Mouse (Mus musculus): ENCODE results near the gene Slc25a14. TPM values are rescaled to one million over a fixed set of nuclear protein-coding genes. Genes with fewer than 3 reads are reported as not detected.

Slc25a14 gene
- polyA plus RNA-seq, 1 experiment from 2014 or later: 16.0 TPM

DNA sequence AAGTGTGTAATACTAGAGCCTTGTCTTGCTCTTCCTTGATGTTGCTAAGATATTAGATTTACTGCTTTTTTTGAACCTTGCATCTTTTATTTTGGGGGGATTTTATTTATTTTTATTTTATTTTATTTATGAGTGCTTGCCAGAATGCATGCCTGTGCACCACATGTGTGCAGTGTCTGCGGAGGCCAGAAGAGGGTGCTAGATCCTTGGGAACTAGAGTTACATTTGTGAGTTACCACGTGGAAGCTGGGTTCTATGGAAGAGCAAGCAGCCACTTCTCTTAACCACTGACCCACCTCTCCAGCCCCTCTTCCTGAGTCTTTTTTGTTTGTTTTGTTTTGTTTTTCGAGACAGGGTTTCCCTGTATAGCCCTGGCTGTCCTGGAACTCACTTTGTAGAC lies 46.4 kb downstream of the Slc25a14 start:
- no peaks in the 10 kb centered on the region for H3K36me3 ChIP-seq
- no peaks in the 10 kb centered on the region for H3K27me3 ChIP-seq
- no peak overlapping the region for H3K4me2 ChIP-seq
- H3K4me3 ChIP-seq (replicated peaks): no peak overlapping the region
- no peak overlapping the region for H3K9ac ChIP-seq
- 61% methylated on average over 3 of the region's 3 CpGs for WGBS
- no peaks in the 10 kb centered on the region for H3K4me1 ChIP-seq
- no peak overlapping the region for H3K27ac ChIP-seq
- H3K9me3 ChIP-seq (replicated peaks): no peaks in the 10 kb centered on the region
- no peak for ATAC-seq (replicated peaks; ENCODE audit: low FRiP score)

DNA sequence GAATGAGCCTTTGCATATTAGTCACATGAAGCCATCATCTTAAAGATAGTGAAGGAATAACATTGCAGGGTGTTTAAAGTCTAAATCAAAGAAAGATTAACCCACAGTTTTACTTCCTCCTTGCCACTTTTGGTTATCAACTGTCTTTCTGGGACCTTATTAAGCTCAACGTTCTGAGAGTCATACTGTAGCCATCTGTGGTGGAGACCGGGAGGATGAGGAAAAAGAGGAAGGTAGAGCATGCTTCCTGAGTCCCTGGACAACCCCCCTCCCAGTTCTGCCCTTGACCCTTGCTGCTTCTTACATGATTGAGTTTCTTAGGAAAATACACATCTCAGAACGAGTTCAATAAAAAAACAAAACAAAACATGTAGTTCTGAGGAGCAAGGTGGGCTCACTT lies 48.5 kb downstream of the Slc25a14 start:
- Histone ChIP-seq H3K27me3 (no peaks in the 10 kb centered on the region), H3K9ac (no peak overlapping the region), H3K9me3 (replicated peaks) (no peaks in the 10 kb centered on the region), H3K36me3 (no peaks in the 10 kb centered on the region), H3K4me1 (no peaks in the 10 kb centered on the region), H3K27ac (no peak overlapping the region), H3K4me3 (replicated peaks) (no peak overlapping the region), H3K4me2 (no peak overlapping the region)
- ATAC-seq (replicated peaks; ENCODE audit: low FRiP score): no peak
- 60% methylated on average over 3 of the region's 3 CpGs for WGBS

DNA sequence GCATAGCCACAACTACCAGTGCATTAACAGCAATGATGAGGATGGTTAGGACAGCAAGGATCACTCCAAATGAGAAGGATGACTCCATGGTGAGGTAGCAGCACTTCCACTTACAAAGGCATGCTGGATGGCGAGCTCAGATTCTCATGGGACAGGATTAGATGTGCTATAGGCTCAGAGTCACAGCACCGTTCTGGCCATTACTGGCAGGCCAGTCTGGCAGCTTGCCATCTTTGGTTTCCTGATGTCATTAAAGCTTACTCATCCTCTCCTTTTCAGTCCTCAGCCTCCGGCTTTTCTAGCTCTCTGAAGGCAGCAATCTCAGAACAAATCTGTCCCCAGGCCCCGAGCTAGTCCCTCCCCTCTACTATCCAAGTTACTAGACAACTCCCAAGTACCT lies 51.0 kb downstream of the Slc25a14 start, which contains the start of gene Gpr119:
Gene Gpr119, minus strand, starts transcription at position 308 of the 400 bp plus-strand sequence.
- no peak within 1 kb of the TSS for H3K4me2 ChIP-seq
- no peaks in the 10 kb centered on the region for H3K36me3 ChIP-seq
- 66% methylated on average over 4 of the region's 4 CpGs for whole genome bisulfite sequencing
- H3K27ac ChIP-seq: no peak within 1 kb of the TSS
- H3K4me1 ChIP-seq: no peaks in the 10 kb centered on the region
- no peaks in the 10 kb centered on the region for H3K9me3 ChIP-seq (replicated peaks)
- H3K9ac ChIP-seq: no peak within 1 kb of the TSS
- no peak within 1 kb of the TSS for H3K4me3 ChIP-seq (replicated peaks)
- H3K27me3 ChIP-seq: no peaks in the 10 kb centered on the region
- ATAC-seq (replicated peaks; ENCODE audit: low FRiP score): no peak

DNA sequence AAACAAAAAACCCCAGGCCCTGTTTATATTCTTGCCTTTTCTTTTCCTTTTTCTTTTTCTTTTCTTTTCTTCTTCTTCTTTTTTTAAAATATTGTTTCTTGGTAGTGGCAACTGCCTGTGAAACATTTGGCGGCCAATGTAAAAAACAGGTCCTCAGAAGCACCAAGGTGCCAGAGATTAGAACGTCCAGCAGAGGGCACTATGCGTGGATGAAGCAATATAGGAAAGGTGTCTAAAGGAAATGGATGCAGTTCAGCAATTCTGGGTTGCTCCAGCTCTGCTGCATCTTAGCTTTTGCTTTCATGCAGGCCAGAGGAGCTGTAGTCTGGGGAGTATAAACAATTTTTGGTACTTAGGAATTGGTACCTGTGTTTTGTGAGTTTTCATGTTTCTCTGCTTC lies 60.2 kb downstream of the Slc25a14 start:
- H3K9ac ChIP-seq: no peak overlapping the region
- no peak for ATAC-seq (replicated peaks; ENCODE audit: low FRiP score)
- no peaks in the 10 kb centered on the region for H3K27me3 ChIP-seq
- H3K27ac ChIP-seq: no peak overlapping the region
- H3K4me3 ChIP-seq (replicated peaks): no peak overlapping the region
- no peaks in the 10 kb centered on the region for H3K9me3 ChIP-seq (replicated peaks)
- H3K4me2 ChIP-seq: no peak overlapping the region
- H3K4me1 ChIP-seq: no peaks in the 10 kb centered on the region
- 14% methylated on average over 3 of the region's 3 CpGs for WGBS
- no peaks in the 10 kb centered on the region for H3K36me3 ChIP-seq

DNA sequence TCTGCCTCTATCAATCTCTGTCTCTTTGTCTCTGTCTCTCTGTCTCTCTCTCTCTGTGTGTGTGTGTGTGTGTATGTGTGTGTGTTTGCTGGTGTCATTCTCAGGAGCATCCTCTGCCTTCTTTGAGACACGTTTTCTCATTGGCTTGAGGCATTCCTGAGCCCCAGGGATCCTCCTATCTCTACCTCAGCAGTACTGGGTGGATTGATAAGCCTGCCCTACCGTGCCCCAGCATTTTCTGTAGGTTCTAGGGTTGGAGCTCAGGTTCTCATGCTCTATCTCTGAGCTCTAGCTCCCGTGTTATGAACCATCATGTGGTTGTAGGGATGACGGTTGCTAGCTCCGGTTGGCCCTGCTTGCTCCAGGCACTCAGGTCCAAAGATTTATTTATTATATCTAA lies 60.6 kb downstream of the Slc25a14 start:
- Histone ChIP-seq H3K4me1 (no peaks in the 10 kb centered on the region), H3K4me3 (replicated peaks) (no peak overlapping the region), H3K27ac (no peak overlapping the region), H3K9ac (no peak overlapping the region), H3K27me3 (no peaks in the 10 kb centered on the region), H3K9me3 (replicated peaks) (no peaks in the 10 kb centered on the region), H3K36me3 (no peaks in the 10 kb centered on the region), H3K4me2 (no peak overlapping the region)
- no peak for ATAC-seq (replicated peaks; ENCODE audit: low FRiP score)
- WGBS: 70% methylated on average over 5 of the region's 5 CpGs

DNA sequence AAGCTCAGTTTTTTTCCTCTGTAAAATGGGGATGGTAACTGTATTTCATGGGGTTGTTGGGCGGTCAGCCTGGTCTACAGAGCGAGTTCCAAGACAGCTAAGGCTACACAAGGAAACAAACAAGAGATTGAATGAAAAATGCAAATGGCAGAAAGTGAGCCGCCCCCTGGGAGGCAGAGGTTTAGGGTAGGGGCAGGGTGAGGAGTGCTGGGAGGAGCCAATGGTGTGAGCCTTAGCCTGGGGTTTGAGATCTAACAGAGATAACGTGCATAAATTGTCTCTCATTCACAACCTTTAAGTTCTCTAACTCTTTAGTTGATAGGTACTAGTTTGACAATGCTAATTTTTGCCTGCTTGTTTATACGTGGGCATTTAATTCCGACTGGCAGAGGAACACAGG lies 71.2 kb downstream of the Slc25a14 start:
- 8% methylated on average over 6 of the region's 6 CpGs for WGBS
- peaks cover 9% of the 10 kb centered on the region; the same call in 1 of the 2 replicates for H3K4me1 ChIP-seq
- no peaks in the 10 kb centered on the region for H3K9me3 ChIP-seq (replicated peaks)
- peak; percentile 93 for ATAC-seq (replicated peaks; ENCODE audit: low FRiP score)
- H3K4me3 ChIP-seq (replicated peaks): peak overlapping the region; percentile 64
- no peaks in the 10 kb centered on the region for H3K27me3 ChIP-seq
- peaks cover 8% of the 10 kb centered on the region; the same call in 1 of the 2 replicates for H3K36me3 ChIP-seq
- H3K27ac ChIP-seq: no peak overlapping the region
- no peak overlapping the region for H3K9ac ChIP-seq
- peak overlapping the region; percentile 58 for H3K4me2 ChIP-seq

DNA sequence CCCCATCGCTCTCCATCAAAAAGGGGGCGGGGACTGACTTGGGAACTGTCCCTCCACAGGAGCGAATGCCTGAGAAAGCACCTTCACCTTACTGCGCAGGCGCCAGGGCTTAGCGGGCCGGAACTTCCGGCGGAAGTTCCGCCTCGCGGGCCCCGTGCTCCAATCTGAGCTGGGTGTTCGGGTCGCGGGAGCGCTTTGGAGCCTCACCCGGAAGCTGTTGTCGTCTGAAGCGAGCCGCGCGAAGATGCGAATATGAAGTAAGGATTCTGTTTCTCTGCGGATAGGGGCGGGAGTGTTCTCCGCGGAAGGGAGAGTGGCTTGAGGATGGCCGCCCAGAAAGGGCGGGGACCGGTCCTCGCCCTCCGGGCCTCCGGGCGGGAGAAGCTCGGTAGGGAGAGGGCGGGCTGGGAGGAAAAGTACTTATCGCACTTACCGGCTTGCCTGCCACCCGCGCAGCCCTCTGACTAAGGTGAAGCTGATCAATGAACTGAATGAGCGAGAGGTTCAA lies 71.7 kb downstream of the Slc25a14 start, which contains the start of gene Rbmx2:
Gene Rbmx2, plus strand, starts transcription at position 141 of the 508 bp plus-strand sequence.
- H3K27ac ChIP-seq: peak within 1 kb of the TSS; percentile 62; the same call in 1 of the 2 replicates
- H3K4me2 ChIP-seq: peak within 1 kb of the TSS; percentile 58
- peak within 1 kb of the TSS; percentile 64 for H3K4me3 ChIP-seq (replicated peaks)
- peaks cover 9% of the 10 kb centered on the region; the same call in 1 of the 2 replicates for H3K4me1 ChIP-seq
- ATAC-seq (replicated peaks; ENCODE audit: low FRiP score): peak; percentile 99
- no peaks in the 10 kb centered on the region for H3K27me3 ChIP-seq
- peak within 1 kb of the TSS; percentile 50 for H3K9ac ChIP-seq
- WGBS: 17% methylated on average over 42 of the region's 42 CpGs
- no peaks in the 10 kb centered on the region for H3K9me3 ChIP-seq (replicated peaks)
- H3K36me3 ChIP-seq: peaks cover 8% of the 10 kb centered on the region; the same call in 1 of the 2 replicates

DNA sequence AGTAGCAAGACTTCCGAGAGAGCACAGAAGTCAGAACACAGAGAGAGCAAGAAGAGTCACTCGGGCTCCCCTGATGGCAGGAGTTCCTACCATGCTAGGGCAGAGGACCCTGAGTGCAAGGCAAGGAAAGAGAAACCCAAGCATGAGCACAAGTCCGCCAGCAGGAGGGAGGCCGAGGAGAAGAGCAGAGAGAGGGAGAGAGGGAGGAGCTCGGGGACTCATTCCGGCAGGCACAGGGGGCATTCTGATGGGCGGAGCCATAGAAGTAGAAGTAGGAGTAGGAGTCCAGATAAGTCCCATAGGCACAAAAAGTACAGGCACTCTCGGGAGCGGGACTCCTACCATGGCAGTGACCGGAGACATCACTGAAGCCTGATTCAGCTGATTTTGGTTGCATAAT lies 86.5 kb downstream of the Slc25a14 start:
- WGBS: 89% methylated on average over 10 of the region's 10 CpGs
- no peaks in the 10 kb centered on the region for H3K4me1 ChIP-seq
- H3K27me3 ChIP-seq: no peaks in the 10 kb centered on the region
- H3K36me3 ChIP-seq: peaks cover 24% of the 10 kb centered on the region; the same call in 1 of the 2 replicates
- no peaks in the 10 kb centered on the region for H3K9me3 ChIP-seq (replicated peaks)
- no peak for ATAC-seq (replicated peaks; ENCODE audit: low FRiP score)
- no peak overlapping the region for H3K27ac ChIP-seq
- no peak overlapping the region for H3K9ac ChIP-seq
- no peak overlapping the region for H3K4me3 ChIP-seq (replicated peaks)
- no peak overlapping the region for H3K4me2 ChIP-seq

Small RNA genes lying within 50 kb of the gene (microRNA-seq; reads per million reads assigned to microRNA genes)
- gene Gm27828: not detected

Other genes starting within 250 kb of the Slc25a14 start
- 5.3 and 6.3 TPM in 2 replicates for gene Elf4, start 160.3 kb upstream of the Slc25a14 start, polyA plus RNA-seq (2015; fragmentation: Nextera tagmentation; extraction: Ambion mirVana)
- 90.7 and 97.2 TPM in 2 replicates for gene Aifm1, start 109.8 kb upstream of the Slc25a14 start, polyA plus RNA-seq (2015; fragmentation: Nextera tagmentation; extraction: Ambion mirVana)
- 2.3 and 3.6 TPM in 2 replicates for gene Rab33a, start 104.1 kb upstream of the Slc25a14 start, polyA plus RNA-seq (2015; fragmentation: Nextera tagmentation; extraction: Ambion mirVana)
- gene Zfp280c, start 28.9 kb upstream of the Slc25a14 start, polyA plus RNA-seq (2015; fragmentation: Nextera tagmentation; extraction: Ambion mirVana): 11.8 and 12.9 TPM in 2 replicates
- 0.06 TPM in 1 of 2 replicates, not detected in the other for gene Gpr119, start 51.1 kb downstream of the Slc25a14 start, polyA plus RNA-seq (2015; fragmentation: Nextera tagmentation; extraction: Ambion mirVana)
- 22.7 and 28.1 TPM in 2 replicates for gene Rbmx2, start 71.6 kb downstream of the Slc25a14 start, polyA plus RNA-seq (2015; fragmentation: Nextera tagmentation; extraction: Ambion mirVana)

Measured in kidney, embryonic 15.5 days (tissue).